Mouse (Mus musculus) cerebellum, adult 18-20 months (tissue): ENCODE data around the gene Zscan4b.
"Not testable (repeated sequence)": the region's sequence is repeated elsewhere in the genome, so short reads cannot be mapped to it uniquely, and the experiment has no call there.

ENCODE experiments used
- DNase-seq, 2 experiments: peaks; one replicate each; pipeline ENCODE4 v3.0.0; 2021

Gene Zscan4b

GRCm38 (mm10) chr7:10904950-10905349 lies at the start of gene Zscan4b:
Gene Zscan4b (minus strand): TSS chr7:10905050.
- not testable (repeated sequence) for DNase-seq
